Mouse (Mus musculus) bone marrow, adult 2 months (tissue): ENCODE data around the gene Ncbp3.

Experiments
- CTCF ChIP-seq: fragments of 200-500 bp; IDR thresholded peaks from 2 replicates; pipeline ENCODE4 v1.5.1; 2011; ENCODE audit warnings: low read length, control low read depth; ENCODE audit not compliant: control insufficient read depth, insufficient read depth
- POLR2A ChIP-seq: fragments of 200-500 bp; IDR thresholded peaks from 2 replicates; pipeline ENCODE4 v1.6.1; 2011; ENCODE audit warnings: low read depth, mild to moderate bottlenecking, control low read depth, low read length, borderline replicate concordance; ENCODE audit not compliant: control insufficient read depth

GRCm38 (mm10) chr11:73090283-73090682, 42.7 kb downstream of the Ncbp3 start, which contains the start of gene Itgae:
- TF ChIP-seq CTCF (no peak), POLR2A (no peak)
